Mouse (Mus musculus): ENCODE measurements around the gene Acvrl1. TPM values are rescaled to one million over a fixed set of nuclear protein-coding genes. Genes with fewer than 3 reads are reported as not detected.
A peak's percentile ranks its signal among the peaks of the same experiment; 100 is the strongest.

Gene Acvrl1
- 10.8 and 11.3 TPM in 2 replicates for polyA plus RNA-seq (2016; fragmentation: Nextera tagmentation; extraction: Ambion mirVana)

DNA sequence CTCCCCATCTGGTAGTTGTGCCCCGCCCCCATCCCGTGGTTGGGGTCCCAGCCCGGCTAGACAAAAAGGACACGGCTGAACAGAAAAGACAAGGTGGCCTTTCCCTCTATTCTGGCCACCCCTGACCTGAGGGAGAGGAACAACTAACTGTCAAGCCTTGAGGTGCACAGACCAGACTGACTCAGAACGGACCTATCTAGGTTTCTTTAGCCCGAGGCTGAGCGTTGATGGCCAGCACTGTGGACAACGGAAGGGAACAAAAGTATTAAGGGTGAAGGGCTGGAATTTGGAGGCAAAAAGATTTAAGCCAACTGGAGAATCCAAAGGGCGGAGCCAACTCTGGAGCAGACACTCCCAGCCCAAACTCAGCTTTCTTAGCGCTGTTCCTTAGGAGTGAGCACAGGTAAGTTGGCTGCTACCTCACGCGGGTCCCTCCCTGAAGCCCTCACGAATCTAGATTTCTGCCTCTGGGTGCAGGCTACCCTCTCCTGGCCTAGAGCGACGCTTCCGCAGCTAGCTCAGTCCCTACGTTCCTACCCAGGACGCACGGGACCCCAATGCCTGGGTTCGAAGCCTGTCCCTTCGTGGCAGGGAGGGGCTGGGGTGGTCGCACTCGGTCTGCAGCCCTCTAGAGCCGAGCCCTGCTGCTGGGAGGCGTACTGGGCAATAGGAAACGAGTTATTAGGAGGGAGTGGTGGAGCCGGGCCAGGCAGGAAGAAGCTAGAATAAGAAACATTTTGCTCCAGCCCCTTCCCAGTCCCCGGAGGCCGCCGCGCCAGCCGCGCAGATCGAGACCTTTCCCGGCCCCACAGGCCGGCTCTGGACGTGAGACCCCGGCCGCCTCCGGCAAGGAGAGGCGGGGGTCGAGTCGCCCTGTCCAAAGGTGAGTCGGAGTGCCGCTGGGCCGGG, at the start of gene Acvrl1:
Acvrl1 (plus strand) TSS at position 342 of the 909 bp plus-strand sequence.
- Histone ChIP-seq H3K27me3 (peaks cover 38% of the 10 kb centered on the region), H3K4me1 (peaks cover 26% of the 10 kb centered on the region)
- ATAC-seq (ENCODE audit: insufficient number of reproducible peaks, insufficient read depth, low FRiP score, low TSS enrichment) = no peak; the same call in 1 of the 2 replicates

DNA sequence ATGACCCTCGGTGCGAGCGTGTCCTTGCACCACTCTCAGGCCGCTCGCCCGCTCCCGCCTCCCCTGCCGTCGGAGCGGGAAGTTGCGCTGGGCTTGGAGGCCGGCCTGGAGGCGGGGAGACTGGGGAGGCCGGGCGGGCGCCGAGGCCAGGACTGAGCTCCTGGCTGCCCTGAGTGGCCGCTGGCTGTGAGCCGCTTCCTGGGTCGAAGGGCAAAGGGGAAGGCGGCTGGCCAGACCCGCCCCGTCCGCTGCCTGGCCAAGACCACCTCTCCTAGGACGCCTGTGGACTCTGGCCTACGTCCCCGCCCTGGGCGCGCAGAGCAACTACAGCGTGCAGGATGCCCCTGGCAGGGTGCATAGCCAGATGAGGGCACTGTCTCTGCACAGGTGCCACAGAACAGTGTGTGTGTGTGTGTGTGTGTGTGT, 49.6 kb upstream of the Acvrl1 start:
- H3K4me3 ChIP-seq = peak overlapping the region; percentile 95
- H3K9me3 ChIP-seq = no peaks in the 10 kb centered on the region
- H3K27ac ChIP-seq = peak overlapping the region; percentile 90
- ATAC-seq (ENCODE audit: insufficient number of reproducible peaks, insufficient read depth, low FRiP score, low TSS enrichment) = peak; percentile 57; the same call in 1 of the 2 replicates
- H3K36me3 ChIP-seq = no peaks in the 10 kb centered on the region
- H3K9ac ChIP-seq = peak overlapping the region; percentile 94
- peaks cover 57% of the 10 kb centered on the region for H3K4me1 ChIP-seq
- peak overlapping the region; percentile 90 for H3K4me2 ChIP-seq (replicated peaks)
- WGBS = under 1% methylated on average over 28 of the region's 30 CpGs
- no peaks in the 10 kb centered on the region for H3K27me3 ChIP-seq

More for the DNA sequence above, at the start of gene Acvrl1:
- Histone ChIP-seq H3K9me3 (no peaks in the 10 kb centered on the region), H3K4me2 (replicated peaks) (peak within 1 kb of the TSS; percentile 64), H3K4me3 (peak within 1 kb of the TSS; percentile 36), H3K9ac (peak within 1 kb of the TSS; percentile 51), H3K27ac (no peak within 1 kb of the TSS), H3K36me3 (no peaks in the 10 kb centered on the region)
- 3% methylated on average over 46 of the region's 46 CpGs for WGBS

DNA sequence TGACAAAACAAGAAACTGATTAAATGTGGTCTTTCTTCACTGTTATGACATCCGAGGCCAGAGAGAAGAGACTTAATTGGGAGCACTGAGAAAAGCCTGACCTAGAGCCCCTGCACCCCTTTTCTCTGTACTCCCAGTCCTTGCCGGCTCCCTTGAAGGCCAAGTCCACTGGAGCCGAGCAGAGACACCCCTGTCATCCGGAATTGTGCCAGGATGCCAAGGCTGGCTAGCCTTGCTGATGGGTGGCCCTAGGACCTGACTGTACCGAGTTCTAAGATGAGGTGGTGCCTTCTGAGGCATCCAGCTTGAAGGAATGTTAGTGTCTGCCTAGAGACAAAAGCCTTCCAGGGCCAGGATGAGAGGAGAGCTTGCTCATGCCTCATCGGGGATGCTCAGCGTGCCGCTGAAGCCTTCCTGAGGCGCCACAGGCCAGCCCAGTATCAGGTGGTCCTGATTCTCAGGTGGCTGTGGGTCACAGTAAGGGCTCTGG, 48.2 kb upstream of the Acvrl1 start:
- Histone ChIP-seq H3K27ac (no peak overlapping the region), H3K4me3 (no peak overlapping the region)
- no peak for ATAC-seq (ENCODE audit: insufficient number of reproducible peaks, insufficient read depth, low FRiP score, low TSS enrichment)

DNA sequence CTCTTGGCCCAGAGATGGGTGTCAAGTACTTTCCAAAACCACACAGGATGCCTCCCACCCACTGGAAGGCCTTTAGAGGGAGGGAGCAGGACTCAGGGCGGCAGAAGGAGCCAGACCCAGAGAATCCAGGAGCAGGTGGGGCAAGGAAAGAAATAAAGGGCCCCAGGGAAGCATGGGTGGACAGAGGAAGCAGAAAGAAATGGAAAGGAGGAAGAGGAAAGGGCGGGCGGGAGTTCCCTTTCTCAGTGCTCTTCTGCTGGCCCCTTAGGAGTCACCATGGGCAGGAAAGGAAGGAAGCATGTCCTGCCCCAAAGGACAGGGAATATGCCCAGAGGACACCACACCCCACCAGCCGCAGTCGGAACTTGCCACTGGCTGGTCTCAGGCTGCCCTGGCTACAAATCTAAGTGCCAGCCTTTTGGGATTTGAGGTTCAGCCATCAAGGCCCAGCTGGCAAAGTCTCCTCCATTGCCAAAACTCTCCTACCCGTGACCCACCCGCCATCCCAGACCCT, 47.2 kb upstream of the Acvrl1 start:
- Histone ChIP-seq H3K4me2 (replicated peaks) (no peak overlapping the region), H3K27me3 (no peaks in the 10 kb centered on the region), H3K9ac (no peak overlapping the region), H3K4me3 (no peak overlapping the region), H3K4me1 (peaks cover 40% of the 10 kb centered on the region), H3K9me3 (no peaks in the 10 kb centered on the region), H3K36me3 (no peaks in the 10 kb centered on the region), H3K27ac (peak overlapping the region; percentile 69; the same call in 1 of the 2 replicates)
- ATAC-seq (ENCODE audit: insufficient number of reproducible peaks, insufficient read depth, low FRiP score, low TSS enrichment) = no peak
- 60% methylated on average over 7 of the region's 7 CpGs for WGBS

More for the DNA sequence above, 48.2 kb upstream of the Acvrl1 start:
- WGBS = 76% methylated on average over 9 of the region's 9 CpGs
- H3K9ac ChIP-seq = no peak overlapping the region
- no peak overlapping the region for H3K4me2 ChIP-seq (replicated peaks)
- H3K4me1 ChIP-seq = peaks cover 51% of the 10 kb centered on the region
- H3K27me3 ChIP-seq = no peaks in the 10 kb centered on the region
- H3K36me3 ChIP-seq = no peaks in the 10 kb centered on the region
- no peaks in the 10 kb centered on the region for H3K9me3 ChIP-seq

DNA sequence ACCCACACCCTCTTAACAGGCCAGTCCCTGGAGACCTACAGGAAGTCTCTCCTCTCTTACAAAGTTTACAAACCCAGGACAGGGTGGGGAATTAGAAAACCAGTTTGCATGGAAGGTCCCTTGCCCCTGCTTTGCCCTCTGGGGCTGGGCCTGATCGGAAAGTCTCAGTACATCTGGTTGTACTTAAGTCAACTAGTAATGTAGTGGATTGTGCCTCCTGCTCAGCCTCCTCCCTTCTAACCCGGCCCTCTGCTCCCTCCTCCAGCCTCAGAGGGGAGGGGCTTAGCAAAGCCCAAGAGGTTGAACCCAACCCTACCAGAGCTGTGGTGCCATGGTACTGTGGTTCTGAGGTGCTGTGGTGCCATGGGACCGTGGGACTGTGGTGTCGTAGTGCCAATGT, 46.1 kb upstream of the Acvrl1 start:
- peak; percentile 57 for ATAC-seq (ENCODE audit: insufficient number of reproducible peaks, insufficient read depth, low FRiP score, low TSS enrichment)

DNA sequence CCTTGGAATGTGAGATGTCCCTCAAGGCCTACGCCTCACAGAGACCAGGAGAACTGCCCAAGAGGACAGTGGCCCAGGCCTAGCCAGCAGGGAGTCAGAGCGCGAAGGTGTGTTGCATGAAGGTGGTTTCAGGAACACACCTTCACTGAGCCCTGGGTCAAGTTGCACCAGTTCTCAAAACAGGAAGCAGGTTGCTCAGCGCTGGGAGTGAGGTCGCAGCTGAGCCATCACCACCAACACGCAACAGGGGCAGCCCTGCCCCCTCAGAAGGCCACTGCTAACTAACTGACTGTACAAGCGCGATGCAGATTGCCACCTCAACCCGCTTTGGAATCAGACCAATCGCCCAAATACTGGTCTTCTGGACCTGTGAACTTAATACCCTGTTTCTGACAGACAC, 43.8 kb upstream of the Acvrl1 start:
- no peak overlapping the region for H3K27ac ChIP-seq

More for the DNA sequence above, 46.1 kb upstream of the Acvrl1 start:
- Histone ChIP-seq H3K4me1 (peaks cover 29% of the 10 kb centered on the region), H3K9ac (no peak overlapping the region), H3K27ac (peak overlapping the region; percentile 69), H3K9me3 (no peaks in the 10 kb centered on the region), H3K36me3 (no peaks in the 10 kb centered on the region), H3K4me3 (no peak overlapping the region), H3K27me3 (no peaks in the 10 kb centered on the region), H3K4me2 (replicated peaks) (0 out of 2 replicates have a peak overlapping the region, but pooled peaks have one; percentile 2)
- WGBS = 42% methylated on average over 4 of the region's 4 CpGs

DNA sequence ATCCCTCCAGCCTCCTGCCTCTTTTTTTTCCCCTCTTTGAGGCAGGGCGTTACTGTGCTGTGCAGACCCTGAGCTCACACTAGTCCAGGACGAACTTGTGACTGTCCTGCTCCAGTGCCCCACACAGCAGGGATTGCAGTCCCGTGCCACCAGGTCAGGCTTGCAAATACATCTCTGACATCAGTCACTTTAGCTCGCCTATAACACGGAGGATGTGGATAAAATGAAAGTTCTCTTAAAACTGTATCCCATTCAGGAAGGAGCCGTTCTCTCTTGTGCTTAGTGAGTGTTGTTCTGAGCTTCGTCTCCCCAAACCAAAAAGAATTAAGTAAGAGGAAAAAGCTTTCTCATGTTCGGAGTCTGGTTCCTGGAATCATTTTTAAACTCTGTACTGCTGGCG, 41.9 kb upstream of the Acvrl1 start:
- H3K27ac ChIP-seq = peak overlapping the region; percentile 31; the same call in 1 of the 2 replicates
- WGBS = 67% methylated on average over 9 of the region's 9 CpGs

More for the DNA sequence above, 43.8 kb upstream of the Acvrl1 start:
- no peak for ATAC-seq (ENCODE audit: insufficient number of reproducible peaks, insufficient read depth, low FRiP score, low TSS enrichment)
- Histone ChIP-seq H3K9ac (no peak overlapping the region), H3K4me1 (peaks cover 25% of the 10 kb centered on the region), H3K4me3 (no peak overlapping the region), H3K9me3 (no peaks in the 10 kb centered on the region), H3K27me3 (no peaks in the 10 kb centered on the region), H3K36me3 (no peaks in the 10 kb centered on the region), H3K4me2 (replicated peaks) (no peak overlapping the region)
- 68% methylated on average over 10 of the region's 10 CpGs for WGBS

DNA sequence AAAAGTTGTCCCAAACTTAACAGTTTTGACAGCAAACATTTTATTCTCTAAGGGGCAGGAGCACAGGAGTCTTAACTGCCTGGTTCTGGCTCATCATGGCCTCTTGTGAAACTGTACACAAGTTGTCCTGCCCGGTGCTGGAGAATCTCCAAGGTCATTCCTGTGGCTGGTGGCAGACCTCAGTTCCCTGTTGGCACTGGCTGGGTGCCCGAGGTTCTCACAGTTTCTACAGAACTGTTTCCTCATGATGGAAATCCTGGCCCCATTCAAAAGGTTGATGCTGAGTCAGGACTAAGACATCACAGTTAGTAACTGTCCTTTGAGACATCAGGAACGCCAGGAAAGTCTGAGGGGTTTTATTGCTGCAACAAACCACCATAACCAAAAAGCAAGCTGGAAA, 41.4 kb upstream of the Acvrl1 start:
- Histone ChIP-seq H3K36me3 (no peaks in the 10 kb centered on the region), H3K27me3 (no peaks in the 10 kb centered on the region), H3K4me2 (replicated peaks) (no peak overlapping the region), H3K4me1 (peaks cover 9% of the 10 kb centered on the region), H3K4me3 (no peak overlapping the region), H3K27ac (peak overlapping the region; percentile 31; the same call in 1 of the 2 replicates), H3K9ac (no peak overlapping the region), H3K9me3 (no peaks in the 10 kb centered on the region)
- WGBS = 73% methylated on average over 3 of the region's 3 CpGs
- ATAC-seq (ENCODE audit: insufficient number of reproducible peaks, insufficient read depth, low FRiP score, low TSS enrichment) = no peak

More for the DNA sequence above, 41.9 kb upstream of the Acvrl1 start:
- Histone ChIP-seq H3K36me3 (no peaks in the 10 kb centered on the region), H3K4me1 (peaks cover 14% of the 10 kb centered on the region), H3K4me3 (no peak overlapping the region), H3K9ac (no peak overlapping the region), H3K9me3 (no peaks in the 10 kb centered on the region), H3K4me2 (replicated peaks) (no peak overlapping the region), H3K27me3 (no peaks in the 10 kb centered on the region)
- ATAC-seq (ENCODE audit: insufficient number of reproducible peaks, insufficient read depth, low FRiP score, low TSS enrichment) = no peak

DNA sequence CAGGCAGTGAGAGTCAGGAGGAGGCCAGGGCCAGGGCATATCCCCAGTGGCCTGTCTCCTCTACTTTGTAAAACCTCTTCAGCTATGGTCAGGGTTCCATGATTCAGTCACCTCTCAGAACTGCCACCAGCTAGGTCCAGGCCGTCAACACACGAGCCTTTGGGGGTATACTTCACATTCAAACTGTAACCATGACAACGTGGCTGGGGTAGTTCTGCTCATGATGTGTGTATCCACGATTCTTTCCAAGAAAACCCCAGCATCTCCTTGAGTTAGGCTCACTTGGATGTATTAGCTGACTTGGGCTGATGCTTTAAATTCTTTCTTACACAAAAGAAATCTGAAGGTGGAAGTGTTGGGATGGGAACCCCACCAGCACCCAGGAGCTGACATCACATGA, 40.0 kb upstream of the Acvrl1 start:
- 64% methylated on average over 4 of the region's 4 CpGs for WGBS

DNA sequence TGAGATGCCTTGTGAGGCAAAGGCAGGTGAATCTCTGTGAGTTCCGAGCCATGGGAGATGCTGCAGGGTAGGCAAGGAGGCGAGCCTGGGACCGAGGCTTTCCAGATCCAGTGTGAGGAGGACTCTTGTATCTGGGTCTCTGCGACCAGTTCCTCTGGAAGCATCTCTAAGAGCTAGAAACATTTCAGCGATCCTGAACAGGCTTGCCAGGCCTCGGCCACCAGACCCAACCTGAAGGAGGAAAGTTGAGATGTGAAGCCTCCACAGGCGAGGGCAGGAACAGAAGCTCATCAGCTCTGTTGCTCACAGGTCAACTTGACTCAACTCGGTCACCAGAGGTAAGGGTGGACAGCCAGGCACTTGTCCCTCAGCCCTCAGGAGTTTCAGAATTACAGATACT, 36.8 kb upstream of the Acvrl1 start:
- no peaks in the 10 kb centered on the region for H3K36me3 ChIP-seq
- no peaks in the 10 kb centered on the region for H3K27me3 ChIP-seq
- H3K4me1 ChIP-seq = peaks cover 39% of the 10 kb centered on the region
- no peak for ATAC-seq (ENCODE audit: insufficient number of reproducible peaks, insufficient read depth, low FRiP score, low TSS enrichment)
- no peak overlapping the region for H3K27ac ChIP-seq
- 91% methylated on average over 8 of the region's 8 CpGs for WGBS
- no peak overlapping the region for H3K4me3 ChIP-seq
- no peak overlapping the region for H3K9ac ChIP-seq
- no peaks in the 10 kb centered on the region for H3K9me3 ChIP-seq
- no peak overlapping the region for H3K4me2 ChIP-seq (replicated peaks)

More for the DNA sequence above, 40.0 kb upstream of the Acvrl1 start:
- ATAC-seq (ENCODE audit: insufficient number of reproducible peaks, insufficient read depth, low FRiP score, low TSS enrichment) = no peak
- peaks cover 17% of the 10 kb centered on the region for H3K4me1 ChIP-seq
- H3K27ac ChIP-seq = no peak overlapping the region
- no peak overlapping the region for H3K9ac ChIP-seq
- no peaks in the 10 kb centered on the region for H3K9me3 ChIP-seq
- no peaks in the 10 kb centered on the region for H3K36me3 ChIP-seq
- H3K27me3 ChIP-seq = no peaks in the 10 kb centered on the region
- H3K4me3 ChIP-seq = no peak overlapping the region
- H3K4me2 ChIP-seq (replicated peaks) = no peak overlapping the region

DNA sequence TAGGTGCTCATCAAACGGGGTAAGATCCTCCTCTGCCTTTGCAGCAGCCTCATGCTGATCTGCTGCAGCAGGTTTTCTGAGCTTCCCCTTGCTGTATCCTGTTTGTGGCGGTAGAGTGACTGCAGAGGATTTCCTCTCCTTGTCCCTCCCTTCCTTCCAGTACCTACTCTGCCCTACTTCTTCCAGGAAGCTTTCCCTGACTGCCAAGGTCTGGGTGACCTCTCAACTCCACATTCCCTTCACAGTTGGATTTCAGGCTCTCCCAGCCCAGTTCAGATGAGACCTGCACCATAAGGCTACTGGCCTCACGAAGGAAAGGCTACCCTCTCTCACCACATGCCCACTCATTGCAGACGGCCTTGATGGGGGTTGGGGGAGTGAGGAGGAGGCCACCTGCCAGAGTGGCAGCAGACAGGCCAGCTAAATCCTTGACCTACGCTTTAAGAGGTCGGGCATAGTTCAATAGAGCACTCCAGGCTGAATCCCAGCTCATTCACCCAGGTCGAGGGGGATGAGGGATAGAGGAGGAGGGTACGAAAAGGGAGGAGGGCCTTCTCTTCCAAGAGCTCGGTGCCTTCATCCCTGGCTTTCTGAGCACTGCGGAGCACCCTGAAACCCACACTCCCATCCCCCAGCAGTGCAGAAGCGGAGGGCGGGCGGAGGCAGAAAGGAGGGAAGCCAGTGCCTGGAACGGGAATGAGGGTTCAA, 36.0 kb upstream of the Acvrl1 start:
- 0 out of 2 replicates have a peak, but pooled peaks have one; percentile 16 for ATAC-seq (ENCODE audit: insufficient number of reproducible peaks, insufficient read depth, low FRiP score, low TSS enrichment)
- H3K9ac ChIP-seq = no peak overlapping the region
- no peaks in the 10 kb centered on the region for H3K36me3 ChIP-seq
- WGBS = 29% methylated on average over 14 of the region's 14 CpGs
- peak overlapping the region; percentile 22 for H3K4me2 ChIP-seq (replicated peaks)
- peak overlapping the region; percentile 57 for H3K27ac ChIP-seq
- H3K9me3 ChIP-seq = no peaks in the 10 kb centered on the region
- no peaks in the 10 kb centered on the region for H3K27me3 ChIP-seq
- no peak overlapping the region for H3K4me3 ChIP-seq
- H3K4me1 ChIP-seq = peaks cover 41% of the 10 kb centered on the region

Data from embryonic facial prominence, embryonic 12.5 days (tissue).